Mouse (Mus musculus) liver, embryonic 11.5 days (tissue): ENCODE measurements at regions not wholly inside any gene's neighbourhood (a gene's known extent, or its start where the extent isn't known, plus 50 kb on each side); places are given as distances from the start of the nearest gene placed in this dataset.

Source experiments
- ATAC-seq: fragments of 200-750 bp; cut with Nextera tagmentation; replicated peaks from 2 replicates; pipeline ENCODE4 v1.8.0; 2017; ENCODE audit warnings: moderate number of reproducible peaks, mild to moderate bottlenecking, moderate TSS enrichment, moderate library complexity; ENCODE audit not compliant: low FRiP score
- DNase-seq: peaks from one replicate; pipeline ENCODE4 v3.0.0-alpha.2; 2017; ENCODE audit warnings: low spot score
- H3K27ac ChIP-seq: fragments of 300-500 bp; sonication (generic); 2 replicates; pipeline ENCODE4 v1.5.1; 2014; ENCODE audit warnings: mild to moderate bottlenecking, low read depth, low read length, control low read depth
- H3K27me3 ChIP-seq: fragments of 300-500 bp; sonication (generic); replicated peaks from 2 replicates; pipeline ENCODE4 v1.6.1; 2014; ENCODE audit warnings: low read length, mixed read lengths; ENCODE audit not compliant: control insufficient read depth, insufficient read depth
- H3K36me3 ChIP-seq: fragments of 300-500 bp; sonication (generic); 2 replicates; pipeline ENCODE4 v1.6.1; 2014; ENCODE audit warnings: mild to moderate bottlenecking, low read length, moderate library complexity, mixed read lengths; ENCODE audit not compliant: control insufficient read depth, insufficient read depth
- H3K4me1 ChIP-seq: fragments of 300-500 bp; sonication (generic); replicated peaks from 2 replicates; pipeline ENCODE4 v1.6.1; 2014; ENCODE audit warnings: low read length, mixed read lengths; ENCODE audit not compliant: control insufficient read depth, insufficient read depth
- H3K4me2 ChIP-seq: fragments of 300-500 bp; sonication (generic); 2 replicates; pipeline ENCODE4 v1.6.1; 2014; ENCODE audit warnings: mild to moderate bottlenecking, control low read depth, moderate library complexity
- H3K4me3 ChIP-seq: fragments of 300-500 bp; sonication (generic); 2 replicates; pipeline ENCODE4 v1.5.1; 2014; ENCODE audit warnings: low read depth, low read length, control low read depth
- H3K9ac ChIP-seq: fragments of 300-500 bp; sonication (generic); 2 replicates; pipeline ENCODE4 v1.6.1; 2014; ENCODE audit warnings: low read depth, low read length, control low read depth
- H3K9me3 ChIP-seq: fragments of 300-500 bp; sonication (generic); 2 replicates; pipeline ENCODE4 v1.6.1; 2016; ENCODE audit warnings: low read length, inconsistent platforms, mixed read lengths; ENCODE audit not compliant: control insufficient read depth
- WGBS: fragments of 180-500 bp; shearing (Covaris S2); extraction: QIAGEN DNeasy Blood & Tissue Kit; methylation state at CpG from one replicate; pipeline ENCODE4 v1.1.7; 2014; 5-methylcytosine and 5-hydroxymethylcytosine counted together

DNA sequence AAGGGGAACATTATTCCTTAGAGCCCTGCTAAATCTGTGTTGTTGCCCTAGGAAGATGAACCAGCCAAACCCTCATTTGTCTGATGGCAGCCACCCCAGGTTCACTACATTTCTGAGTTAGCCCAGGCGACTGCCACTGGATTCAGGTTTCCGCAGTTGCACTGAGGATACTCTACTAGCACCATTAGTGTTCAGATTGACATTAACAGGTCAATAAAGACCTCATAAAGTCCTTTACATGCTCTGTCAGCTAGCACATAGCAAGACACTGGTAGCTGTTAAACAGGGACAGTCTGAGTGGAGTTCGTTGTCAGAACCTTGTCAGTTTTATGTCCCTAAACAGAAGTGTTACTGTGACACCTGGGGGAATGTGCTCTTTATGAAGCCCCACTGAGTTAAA, 345.1 kb downstream of the Stim2 start:
- Histone ChIP-seq H3K27me3 (no peaks in the 10 kb centered on the region), H3K36me3 (no peaks in the 10 kb centered on the region), H3K9me3 (no peaks in the 10 kb centered on the region), H3K4me3 (no peak overlapping the region), H3K4me1 (no peaks in the 10 kb centered on the region), H3K27ac (no peak overlapping the region), H3K4me2 (no peak overlapping the region), H3K9ac (no peak overlapping the region)
- no peak for ATAC-seq
- 77% methylated on average over 3 of the region's 3 CpGs for WGBS
- DNase-seq = no peak

DNA sequence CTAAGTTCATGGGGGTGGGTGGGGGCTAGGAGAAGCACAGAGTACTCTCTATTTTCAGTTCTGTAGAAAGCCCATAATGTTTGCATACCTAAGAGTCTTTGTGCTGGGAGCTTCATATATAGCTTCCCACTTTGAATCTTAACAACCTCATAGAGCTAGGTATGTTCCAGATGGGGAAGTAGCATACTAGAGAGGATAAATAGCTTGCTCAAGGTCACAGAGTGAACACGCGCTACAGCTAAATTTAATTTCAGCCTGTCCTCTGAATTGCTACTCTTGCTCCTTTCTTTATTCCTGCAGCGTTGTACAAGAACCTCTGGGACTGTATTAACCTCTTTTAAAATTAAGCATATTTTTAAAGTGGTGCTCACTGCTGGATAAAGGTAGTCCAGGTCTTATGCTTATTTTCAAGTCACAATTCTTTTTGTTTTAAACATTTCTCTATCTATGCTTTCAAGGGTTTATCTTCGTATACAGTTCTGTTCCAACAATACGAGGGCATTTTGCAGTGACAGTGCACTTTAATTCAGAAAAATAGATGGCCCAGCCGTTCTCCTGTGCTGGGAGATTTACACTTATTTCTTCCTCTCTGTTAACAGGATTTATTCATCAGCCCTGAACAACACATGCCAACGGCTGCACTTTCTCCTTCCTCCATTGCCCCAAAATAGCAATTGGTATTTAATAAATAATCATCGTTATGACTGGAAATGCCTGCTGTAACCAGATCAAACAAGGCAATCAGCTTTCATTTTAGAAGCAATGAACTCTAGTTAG, 350.7 kb downstream of the Stim2 start:
- Histone ChIP-seq H3K27me3 (no peaks in the 10 kb centered on the region), H3K4me3 (no peak overlapping the region), H3K4me1 (no peaks in the 10 kb centered on the region), H3K9me3 (no peaks in the 10 kb centered on the region), H3K4me2 (no peak overlapping the region), H3K36me3 (no peaks in the 10 kb centered on the region), H3K27ac (no peak overlapping the region), H3K9ac (no peak overlapping the region)
- no peak for ATAC-seq
- DNase-seq = no peak
- WGBS = 85% methylated on average over 8 of the region's 8 CpGs

DNA sequence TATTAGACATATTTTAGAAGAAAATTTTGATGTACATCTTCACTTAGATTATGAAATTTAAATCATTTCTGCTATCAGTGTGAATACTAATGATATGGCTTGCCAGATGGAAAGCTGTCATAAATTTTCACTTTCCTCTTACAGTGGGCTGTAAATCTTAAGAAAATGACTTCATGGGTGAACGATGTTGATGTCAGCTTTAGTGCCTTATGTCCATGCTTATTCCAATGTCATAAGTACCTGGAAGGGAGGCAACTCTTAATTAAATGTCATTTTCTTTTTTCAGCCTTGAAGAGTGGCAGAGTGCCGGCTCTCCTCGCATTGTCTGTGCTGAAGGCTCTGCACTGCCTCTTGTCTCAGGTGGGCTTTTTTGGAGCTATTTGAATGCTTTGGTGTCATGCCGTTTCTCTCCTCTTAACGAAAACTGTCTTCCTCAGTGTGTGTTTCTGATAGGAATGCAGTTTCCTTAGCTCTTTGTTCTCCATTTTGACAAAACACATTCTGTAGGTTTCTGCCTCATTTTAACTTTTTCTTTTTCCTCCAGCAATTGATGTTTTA, 351.6 kb downstream of the Stim2 start:
- 68% methylated on average over 5 of the region's 5 CpGs for WGBS
- DNase-seq = no peak
- Histone ChIP-seq H3K27me3 (no peaks in the 10 kb centered on the region), H3K4me3 (no peak overlapping the region), H3K4me2 (no peak overlapping the region), H3K27ac (no peak overlapping the region), H3K36me3 (no peaks in the 10 kb centered on the region), H3K9ac (no peak overlapping the region), H3K4me1 (no peaks in the 10 kb centered on the region), H3K9me3 (no peaks in the 10 kb centered on the region)
- no peak for ATAC-seq

DNA sequence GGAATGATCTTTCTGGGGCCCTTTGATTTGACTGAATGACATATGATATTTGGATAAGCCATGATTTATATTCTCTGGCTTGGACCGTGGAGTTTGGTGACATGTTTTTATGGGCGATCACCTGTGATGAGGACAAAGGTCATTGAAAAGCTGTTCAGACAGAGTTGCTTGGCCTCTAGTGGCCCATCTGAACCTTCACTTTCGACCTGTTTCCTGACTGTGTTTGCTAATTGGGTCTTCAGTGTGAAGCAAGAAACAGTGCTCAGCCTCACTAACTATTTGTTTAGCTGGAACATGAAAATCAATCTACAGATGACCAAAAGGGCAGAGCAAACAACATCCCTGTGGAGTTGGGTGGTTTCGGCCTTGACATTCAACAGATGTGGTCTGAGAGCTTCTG, 357.8 kb downstream of the Stim2 start:
- 59% methylated on average over 4 of the region's 4 CpGs for WGBS
- no peak overlapping the region for H3K27ac ChIP-seq
- no peak overlapping the region for H3K4me3 ChIP-seq
- H3K4me2 ChIP-seq = no peak overlapping the region
- H3K9me3 ChIP-seq = no peaks in the 10 kb centered on the region
- no peaks in the 10 kb centered on the region for H3K36me3 ChIP-seq
- H3K9ac ChIP-seq = no peak overlapping the region
- ATAC-seq = no peak
- no peaks in the 10 kb centered on the region for H3K27me3 ChIP-seq
- no peak for DNase-seq
- H3K4me1 ChIP-seq = no peaks in the 10 kb centered on the region

DNA sequence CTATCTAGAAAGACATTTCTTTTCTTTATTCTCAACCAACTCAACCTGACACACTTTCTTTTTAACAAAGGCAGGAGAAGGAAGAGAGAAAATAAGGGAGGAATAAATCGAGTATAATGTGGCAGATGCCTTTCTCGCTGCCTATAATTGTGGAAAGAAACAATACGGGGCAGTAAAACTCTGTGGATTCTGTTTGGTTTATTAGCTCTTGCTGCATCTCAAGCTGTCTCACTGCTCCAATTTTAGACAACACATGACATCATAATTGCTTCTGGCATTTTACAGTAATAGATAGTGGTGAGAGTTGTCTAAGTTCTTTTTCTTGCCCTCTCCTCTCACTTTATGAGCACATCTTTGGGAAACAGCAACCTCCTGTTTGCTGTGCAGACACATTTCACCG, 359.2 kb downstream of the Stim2 start:
- no peaks in the 10 kb centered on the region for H3K36me3 ChIP-seq
- no peak for DNase-seq
- no peak for ATAC-seq

DNA sequence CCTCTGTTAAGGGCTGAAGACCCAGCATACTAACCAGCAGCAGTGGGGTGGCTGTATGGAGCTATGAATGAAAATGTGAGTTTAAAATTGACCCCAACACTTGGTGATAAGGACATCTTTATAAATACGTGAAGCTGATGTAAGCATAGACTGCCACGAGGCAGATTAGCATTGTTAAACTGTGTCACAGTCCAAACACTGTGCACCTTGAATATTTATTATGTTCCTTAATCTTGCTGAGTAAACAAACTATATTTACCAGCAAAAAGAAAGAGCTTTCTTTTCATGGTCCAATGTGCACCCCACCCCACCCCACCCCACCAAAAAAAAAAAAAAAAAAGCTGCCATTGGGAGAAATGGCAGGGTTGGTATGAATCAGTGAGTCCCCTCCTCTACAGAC, 359.9 kb downstream of the Stim2 start:
- Histone ChIP-seq H3K9me3 (no peaks in the 10 kb centered on the region), H3K4me1 (no peaks in the 10 kb centered on the region), H3K9ac (no peak overlapping the region), H3K36me3 (no peaks in the 10 kb centered on the region), H3K4me2 (no peak overlapping the region), H3K27me3 (no peaks in the 10 kb centered on the region), H3K4me3 (no peak overlapping the region), H3K27ac (no peak overlapping the region)
- DNase-seq (no peak), ATAC-seq (no peak)
- WGBS = 54% methylated on average over 2 of the region's 2 CpGs

More for the DNA sequence above, 359.2 kb downstream of the Stim2 start:
- WGBS = 72% methylated on average over 4 of the region's 4 CpGs
- Histone ChIP-seq H3K9ac (no peak overlapping the region), H3K4me3 (no peak overlapping the region), H3K9me3 (no peaks in the 10 kb centered on the region), H3K27ac (no peak overlapping the region), H3K4me2 (no peak overlapping the region), H3K4me1 (no peaks in the 10 kb centered on the region), H3K27me3 (no peaks in the 10 kb centered on the region)
